Mouse (Mus musculus) bone marrow macrophage, adult 2 months (primary cell): ENCODE results near the gene Sdc3.

ENCODE experiments used
- CTCF ChIP-seq: IDR thresholded peaks from 2 replicates; pipeline ENCODE4 v1.5.1; 2012; ENCODE audit warnings: low read depth, mild to moderate bottlenecking, low read length, moderate library complexity
- POLR2A ChIP-seq: IDR thresholded peaks from 2 replicates; pipeline ENCODE4 v1.6.1; 2012; ENCODE audit warnings: mild to moderate bottlenecking, low read depth, low read length, borderline replicate concordance

GRCm38 (mm10) chr4:130859467-130859866, 67.1 kb downstream of the Sdc3 start:
- TF ChIP-seq CTCF = no peak
- TF ChIP-seq POLR2A = no peak
